Mouse (Mus musculus): ENCODE results near the gene Arap1. TPM values are rescaled to one million over a fixed set of nuclear protein-coding genes. Genes with fewer than 3 reads are reported as not detected.

Gene Arap1
- polyA plus RNA-seq, 1 experiment from 2014 or later, result 9.7 TPM

DNA sequence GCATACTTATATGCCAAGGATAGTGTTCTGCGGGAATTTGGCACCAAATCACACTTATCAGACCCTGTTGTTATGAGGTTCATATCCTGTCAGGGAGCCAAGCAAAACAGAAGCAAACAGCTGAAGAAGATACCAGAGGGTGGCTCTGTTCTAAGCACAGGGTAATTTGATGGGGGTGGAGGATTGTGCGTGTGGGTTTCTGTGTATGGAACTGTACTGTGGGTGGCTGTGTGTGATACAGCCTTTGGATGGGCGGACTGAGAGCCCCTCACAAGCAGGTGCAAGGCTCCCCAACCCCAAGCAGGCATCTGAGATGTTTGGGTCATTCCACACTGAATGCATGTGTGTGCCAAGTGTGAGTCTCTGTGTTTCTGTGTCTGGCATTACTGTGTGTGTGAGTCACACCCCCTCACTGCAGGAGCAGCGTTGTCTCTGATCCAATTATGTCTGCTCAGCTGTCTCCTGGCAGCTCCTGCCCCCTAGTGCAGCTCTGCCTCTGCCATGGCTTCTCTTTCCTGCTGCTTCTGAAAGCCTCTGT, 19.2 kb upstream of the Arap1 start:
- 67% methylated on average over 4 of the region's 4 CpGs for WGBS
- no peak overlapping the region for H3K9ac ChIP-seq (replicated peaks)
- no peaks in the 10 kb centered on the region for H3K9me3 ChIP-seq (replicated peaks)
- H3K36me3 ChIP-seq, result no peaks in the 10 kb centered on the region
- H3K4me3 ChIP-seq (replicated peaks), result no peak overlapping the region
- peaks cover 26% of the 10 kb centered on the region for H3K4me1 ChIP-seq
- H3K4me2 ChIP-seq, result no peak overlapping the region
- H3K27me3 ChIP-seq (replicated peaks), result no peaks in the 10 kb centered on the region
- peak overlapping the region; percentile 56 for H3K27ac ChIP-seq (replicated peaks)
- ATAC-seq (ENCODE audit: low FRiP score), result peak; percentile 43; the same call in 1 of the 2 replicates

DNA sequence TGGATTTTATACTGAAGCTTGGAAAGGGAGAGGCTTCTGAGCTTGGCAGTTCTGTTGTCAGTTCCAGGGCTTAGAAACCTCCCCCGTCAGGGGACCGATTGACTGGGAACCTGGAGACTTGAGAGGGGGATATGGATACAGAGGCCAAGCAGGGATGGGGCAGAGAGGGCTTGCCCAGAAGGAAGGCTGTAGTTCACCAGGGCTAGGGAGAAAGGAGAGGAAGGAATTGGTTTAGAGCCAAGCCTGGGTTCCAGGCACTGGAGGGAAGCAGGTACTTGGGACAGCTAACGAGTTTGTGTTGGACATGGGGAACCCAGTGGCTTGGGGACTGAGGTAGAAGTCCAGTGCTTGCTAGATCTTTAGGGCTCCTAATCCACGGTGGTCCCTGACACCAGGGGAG, 18.3 kb upstream of the Arap1 start:
- Histone ChIP-seq H3K4me1 (peaks cover 25% of the 10 kb centered on the region), H3K9ac (replicated peaks) (no peak overlapping the region), H3K9me3 (replicated peaks) (no peaks in the 10 kb centered on the region), H3K27me3 (replicated peaks) (no peaks in the 10 kb centered on the region), H3K36me3 (no peaks in the 10 kb centered on the region), H3K27ac (replicated peaks) (0 out of 2 replicates have a peak overlapping the region, but pooled peaks have one; percentile 56), H3K4me3 (replicated peaks) (no peak overlapping the region), H3K4me2 (no peak overlapping the region)
- no peak for ATAC-seq (ENCODE audit: low FRiP score)
- whole genome bisulfite sequencing, result 83% methylated on average over 4 of the region's 4 CpGs

DNA sequence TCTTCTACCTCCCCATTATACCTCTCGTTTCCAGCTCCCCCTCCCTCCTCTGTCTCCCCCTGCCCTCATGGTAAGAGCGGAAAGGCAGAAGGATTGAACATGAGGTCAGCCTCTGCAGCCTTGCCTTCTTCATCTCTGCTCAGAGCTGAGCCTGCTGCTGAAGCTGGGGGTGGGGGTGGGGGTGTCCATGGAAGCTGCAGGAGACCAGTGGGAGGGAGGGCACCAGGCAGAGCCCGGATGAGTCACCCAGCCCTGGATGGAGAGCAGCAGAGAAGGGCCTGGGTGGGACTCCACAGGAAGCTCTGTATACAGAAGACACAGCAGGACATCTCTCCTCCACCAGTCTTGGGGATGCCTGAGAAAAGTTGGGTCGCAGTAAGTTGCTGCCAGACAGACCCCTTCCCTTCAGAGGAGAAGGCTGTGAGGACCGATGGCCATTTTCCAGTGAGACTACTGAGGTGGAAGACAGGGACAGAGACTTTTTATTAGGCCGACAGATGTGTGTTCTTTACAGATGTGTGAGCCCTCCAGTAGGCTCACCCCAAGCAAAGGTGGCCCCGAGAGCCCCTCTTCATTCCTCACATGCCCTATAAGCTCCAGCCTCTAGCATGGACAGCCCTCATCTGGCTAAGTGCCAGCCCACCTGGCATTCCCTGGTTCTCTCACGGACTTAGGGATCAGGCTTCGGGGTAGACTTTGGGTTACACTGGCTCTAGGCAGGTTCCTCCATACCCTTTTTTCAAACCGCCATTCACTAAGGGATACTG, 17.6 kb upstream of the Arap1 start:
- 77% methylated on average over 10 of the region's 10 CpGs for WGBS

DNA sequence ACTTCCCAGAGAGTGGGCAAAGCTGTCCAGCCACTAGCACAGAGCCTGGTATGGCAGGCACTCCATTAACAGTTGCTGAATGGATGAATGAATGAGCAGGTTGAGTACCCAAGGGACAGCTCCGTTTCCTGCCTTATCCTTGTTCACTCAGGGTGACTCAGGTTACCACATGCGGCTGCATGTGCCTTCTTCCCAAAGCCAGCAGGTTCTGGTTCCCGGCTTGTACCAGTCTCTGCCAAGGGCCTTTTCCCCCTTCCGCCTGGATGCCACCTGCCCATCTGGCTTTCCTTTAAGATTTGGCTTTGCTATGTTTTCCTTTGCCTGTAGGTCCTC, 17.1 kb upstream of the Arap1 start:
- WGBS, result 79% methylated on average over 4 of the region's 4 CpGs
- no peak for ATAC-seq (ENCODE audit: low FRiP score)
- H3K9ac ChIP-seq (replicated peaks), result no peak overlapping the region

More for the DNA sequence above, 17.6 kb upstream of the Arap1 start:
- Histone ChIP-seq H3K27me3 (replicated peaks) (no peaks in the 10 kb centered on the region), H3K9ac (replicated peaks) (no peak overlapping the region; the same call in 1 of the 2 replicates), H3K9me3 (replicated peaks) (no peaks in the 10 kb centered on the region), H3K27ac (replicated peaks) (no peak overlapping the region), H3K4me2 (no peak overlapping the region), H3K4me1 (peaks cover 23% of the 10 kb centered on the region), H3K4me3 (replicated peaks) (no peak overlapping the region), H3K36me3 (no peaks in the 10 kb centered on the region)
- ATAC-seq (ENCODE audit: low FRiP score), result no peak

DNA sequence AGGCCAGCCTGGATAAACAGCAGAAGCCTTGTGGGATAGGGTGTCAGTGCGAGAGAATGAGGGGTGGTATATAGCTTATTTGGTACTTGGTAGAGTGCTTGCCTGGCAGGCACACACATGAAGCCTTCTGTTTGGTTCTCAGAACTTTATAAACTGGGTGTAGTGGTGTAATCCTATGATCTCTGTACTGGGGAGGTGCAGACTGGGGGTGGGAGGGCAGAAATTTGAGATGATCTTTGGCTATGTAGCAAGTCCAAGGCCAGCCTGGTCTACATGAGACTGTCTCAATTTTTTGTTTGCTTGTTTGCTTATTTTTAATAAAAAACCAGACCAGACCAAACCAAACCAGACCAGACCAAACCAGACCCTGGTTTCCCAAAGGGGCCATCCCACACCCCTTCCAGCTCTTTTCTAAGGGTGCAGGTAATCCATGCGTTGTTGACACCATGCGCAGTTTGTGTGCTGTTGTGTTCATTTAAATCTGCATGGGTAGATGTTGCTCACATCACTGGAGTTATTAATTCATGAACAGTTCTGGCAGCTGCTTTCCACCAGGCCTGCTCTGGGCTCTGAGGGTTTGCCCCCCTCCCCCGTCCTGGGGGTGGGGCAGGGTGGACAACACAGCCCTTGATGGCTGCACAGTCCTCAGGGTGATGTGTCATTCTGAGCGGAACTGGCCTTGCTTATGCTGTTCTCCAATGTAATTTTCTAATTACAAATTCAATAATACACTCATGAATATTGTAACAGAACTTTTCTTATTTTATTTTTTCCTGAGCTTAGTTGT, 15.6 kb upstream of the Arap1 start:
- no peak overlapping the region for H3K4me3 ChIP-seq (replicated peaks)
- H3K27me3 ChIP-seq (replicated peaks), result no peaks in the 10 kb centered on the region
- ATAC-seq (ENCODE audit: low FRiP score), result no peak
- no peaks in the 10 kb centered on the region for H3K9me3 ChIP-seq (replicated peaks)
- H3K4me1 ChIP-seq, result peaks cover 23% of the 10 kb centered on the region
- H3K4me2 ChIP-seq, result no peak overlapping the region
- H3K27ac ChIP-seq (replicated peaks), result no peak overlapping the region
- H3K9ac ChIP-seq (replicated peaks), result no peak overlapping the region
- WGBS, result 88% methylated on average over 5 of the region's 5 CpGs
- no peaks in the 10 kb centered on the region for H3K36me3 ChIP-seq

More for the DNA sequence above, 17.1 kb upstream of the Arap1 start:
- no peaks in the 10 kb centered on the region for H3K36me3 ChIP-seq
- no peaks in the 10 kb centered on the region for H3K9me3 ChIP-seq (replicated peaks)
- H3K4me2 ChIP-seq, result no peak overlapping the region
- no peaks in the 10 kb centered on the region for H3K27me3 ChIP-seq (replicated peaks)
- peaks cover 23% of the 10 kb centered on the region for H3K4me1 ChIP-seq
- no peak overlapping the region for H3K27ac ChIP-seq (replicated peaks)
- H3K4me3 ChIP-seq (replicated peaks), result no peak overlapping the region

DNA sequence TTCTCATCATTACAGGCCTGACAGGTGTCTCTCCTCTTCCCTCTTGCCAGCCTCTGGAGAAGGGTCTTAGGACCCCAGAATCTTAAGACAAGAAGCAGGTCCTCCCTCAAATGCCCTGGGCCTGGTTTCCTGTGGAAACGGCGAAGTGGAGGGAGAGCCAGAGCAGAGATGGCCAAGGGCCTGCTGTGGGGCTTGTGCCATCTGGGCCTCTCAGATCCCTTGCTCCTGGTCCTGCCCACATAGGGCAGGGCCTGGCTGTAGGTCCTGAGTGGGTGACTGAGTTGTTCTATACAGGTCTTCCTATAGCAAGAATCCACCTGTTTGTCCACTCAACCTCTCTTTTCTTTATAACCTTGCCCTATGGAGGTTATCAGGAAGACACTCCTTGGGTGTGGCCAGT, 12.6 kb upstream of the Arap1 start:
- no peak overlapping the region for H3K27ac ChIP-seq (replicated peaks)
- no peak overlapping the region for H3K9ac ChIP-seq (replicated peaks)
- WGBS, result 100% methylated on average over 2 of the region's 2 CpGs
- H3K4me2 ChIP-seq, result no peak overlapping the region
- no peak for ATAC-seq (ENCODE audit: low FRiP score)
- H3K4me1 ChIP-seq, result peaks cover under 1% of the 10 kb centered on the region; the same call in 1 of the 2 replicates
- no peak overlapping the region for H3K4me3 ChIP-seq (replicated peaks)
- H3K36me3 ChIP-seq, result no peaks in the 10 kb centered on the region
- H3K9me3 ChIP-seq (replicated peaks), result no peaks in the 10 kb centered on the region
- no peaks in the 10 kb centered on the region for H3K27me3 ChIP-seq (replicated peaks)

DNA sequence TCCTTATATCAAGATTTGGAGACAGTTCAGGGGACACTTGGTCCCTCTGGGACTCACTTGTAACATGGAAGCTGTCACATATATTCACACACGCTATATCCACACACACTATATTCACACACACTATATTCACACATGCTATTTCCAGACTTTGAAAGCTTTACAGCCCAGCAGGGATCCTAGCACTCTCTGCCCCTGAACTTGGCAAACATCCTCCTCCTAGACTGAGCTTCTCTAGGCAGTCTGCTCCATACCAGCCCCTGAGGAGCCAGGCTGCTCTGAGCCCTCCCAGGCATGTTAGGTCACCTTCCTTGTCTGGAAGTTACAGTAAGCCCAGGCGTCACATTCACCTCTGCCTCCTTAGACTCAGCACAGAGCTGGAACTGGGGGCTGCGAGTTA, 11.2 kb upstream of the Arap1 start:
- Histone ChIP-seq H3K4me1 (no peaks in the 10 kb centered on the region), H3K4me2 (no peak overlapping the region), H3K36me3 (no peaks in the 10 kb centered on the region), H3K9me3 (replicated peaks) (no peaks in the 10 kb centered on the region), H3K27me3 (replicated peaks) (no peaks in the 10 kb centered on the region), H3K4me3 (replicated peaks) (no peak overlapping the region), H3K9ac (replicated peaks) (no peak overlapping the region), H3K27ac (replicated peaks) (no peak overlapping the region)
- ATAC-seq (ENCODE audit: low FRiP score), result no peak
- WGBS, result 83% methylated on average over 3 of the region's 3 CpGs

DNA sequence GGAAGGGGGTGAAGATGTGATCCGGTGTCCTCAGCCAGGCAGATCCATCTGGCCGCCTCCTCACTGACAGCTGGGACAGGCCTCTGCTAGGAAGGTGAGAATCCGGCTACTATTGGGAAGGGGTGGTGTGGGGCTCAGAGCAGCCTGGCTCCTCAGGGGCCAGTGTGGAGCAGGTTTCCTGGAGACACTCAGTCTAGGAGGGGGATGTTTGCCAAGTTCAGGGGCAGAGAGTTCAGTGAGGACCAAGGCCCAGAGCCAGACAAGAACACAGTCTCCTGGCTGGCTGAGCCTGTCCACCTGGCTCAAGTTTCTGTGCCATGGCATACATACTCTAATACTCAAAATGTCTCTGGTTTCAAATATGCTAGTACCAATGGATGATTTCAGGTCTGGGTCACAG, 10.5 kb upstream of the Arap1 start:
- Histone ChIP-seq H3K27ac (replicated peaks) (no peak overlapping the region), H3K4me1 (no peaks in the 10 kb centered on the region), H3K36me3 (no peaks in the 10 kb centered on the region), H3K27me3 (replicated peaks) (no peaks in the 10 kb centered on the region), H3K9me3 (replicated peaks) (no peaks in the 10 kb centered on the region), H3K9ac (replicated peaks) (no peak overlapping the region), H3K4me3 (replicated peaks) (no peak overlapping the region), H3K4me2 (no peak overlapping the region)
- WGBS, result 88% methylated on average over 3 of the region's 3 CpGs
- ATAC-seq (ENCODE audit: low FRiP score), result no peak

DNA sequence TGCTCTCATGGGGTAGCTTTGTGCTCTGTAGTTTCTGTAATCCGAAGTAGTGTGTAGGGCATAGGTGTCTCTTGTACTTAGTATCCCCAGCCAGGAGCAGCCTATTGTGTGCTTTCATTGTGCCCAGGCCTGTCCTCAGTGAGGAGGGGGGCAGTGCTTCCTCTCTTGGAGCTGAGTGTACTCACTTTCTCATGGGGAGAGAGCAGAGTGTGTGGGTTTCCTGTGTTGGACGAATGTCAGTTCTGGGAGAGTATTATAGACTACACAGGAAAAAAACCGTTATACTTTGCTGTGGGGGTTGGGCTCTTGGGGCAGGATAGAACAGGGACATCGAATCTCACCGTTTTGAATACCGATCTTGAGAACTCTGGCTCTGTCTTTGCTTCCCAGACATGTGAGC, 6.5 kb upstream of the Arap1 start:
- Histone ChIP-seq H3K9me3 (replicated peaks) (no peaks in the 10 kb centered on the region), H3K27ac (replicated peaks) (no peak overlapping the region), H3K4me2 (no peak overlapping the region), H3K36me3 (no peaks in the 10 kb centered on the region), H3K9ac (replicated peaks) (no peak overlapping the region), H3K4me1 (no peaks in the 10 kb centered on the region), H3K4me3 (replicated peaks) (no peak overlapping the region), H3K27me3 (replicated peaks) (no peaks in the 10 kb centered on the region)
- WGBS, result 81% methylated on average over 6 of the region's 6 CpGs
- ATAC-seq (ENCODE audit: low FRiP score), result no peak

DNA sequence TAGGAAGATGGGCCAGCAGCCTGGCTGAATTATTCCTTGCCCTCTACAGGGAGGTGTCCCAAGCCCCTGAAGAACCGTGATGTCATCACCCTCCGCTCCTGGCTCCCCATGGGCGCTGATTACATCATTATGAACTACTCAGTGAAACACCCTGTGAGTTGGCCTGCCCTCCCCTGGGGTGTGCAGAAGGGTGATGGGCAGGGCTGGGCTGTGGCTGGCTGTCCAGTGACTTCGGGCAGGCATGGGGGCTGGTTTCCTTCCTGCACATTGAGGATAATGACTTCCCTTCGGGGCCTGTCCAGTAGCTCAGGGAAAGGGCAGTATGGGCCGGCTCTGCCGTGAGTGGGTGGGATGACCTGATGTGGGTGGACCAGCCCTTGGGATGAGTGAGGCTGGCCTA, 4.7 kb upstream of the Arap1 start:
- no peak overlapping the region for H3K4me3 ChIP-seq (replicated peaks)
- H3K9ac ChIP-seq (replicated peaks), result no peak overlapping the region
- 0 out of 2 replicates have a peak, but pooled peaks cover 3% of the 10 kb centered on the region for H3K27me3 ChIP-seq (replicated peaks)
- H3K27ac ChIP-seq (replicated peaks), result no peak overlapping the region
- H3K4me1 ChIP-seq, result peaks cover 8% of the 10 kb centered on the region
- no peak overlapping the region for H3K4me2 ChIP-seq
- no peaks in the 10 kb centered on the region for H3K9me3 ChIP-seq (replicated peaks)
- WGBS, result 79% methylated on average over 7 of the region's 7 CpGs
- H3K36me3 ChIP-seq, result no peaks in the 10 kb centered on the region
- no peak for ATAC-seq (ENCODE audit: low FRiP score)

DNA sequence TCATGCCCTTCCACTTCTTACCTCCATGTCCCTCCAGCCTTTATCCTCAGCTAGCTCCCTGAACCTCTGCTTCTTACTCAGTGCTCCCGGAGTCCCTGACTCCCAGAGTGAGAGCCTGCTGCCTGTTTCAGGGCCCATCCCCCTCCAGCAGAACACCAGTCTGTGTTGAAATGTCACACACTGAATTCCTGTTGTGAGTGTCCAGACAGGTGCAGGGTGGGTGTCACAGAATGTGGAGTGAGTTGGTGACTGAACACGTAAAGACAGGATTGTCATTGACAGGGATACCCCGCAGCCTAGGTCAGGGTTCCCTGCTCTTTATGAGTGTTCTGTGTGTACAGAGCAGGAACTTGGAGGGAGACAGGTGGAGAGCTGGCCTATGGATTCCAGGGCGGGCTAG, 3.0 kb upstream of the Arap1 start:
- WGBS, result 76% methylated on average over 4 of the region's 4 CpGs
- Histone ChIP-seq H3K4me1 (peaks cover 20% of the 10 kb centered on the region), H3K27me3 (replicated peaks) (peaks cover 9% of the 10 kb centered on the region), H3K27ac (replicated peaks) (no peak overlapping the region), H3K4me2 (no peak overlapping the region), H3K9ac (replicated peaks) (no peak overlapping the region), H3K4me3 (replicated peaks) (no peak overlapping the region), H3K36me3 (no peaks in the 10 kb centered on the region), H3K9me3 (replicated peaks) (no peaks in the 10 kb centered on the region)
- no peak for ATAC-seq (ENCODE audit: low FRiP score)

DNA sequence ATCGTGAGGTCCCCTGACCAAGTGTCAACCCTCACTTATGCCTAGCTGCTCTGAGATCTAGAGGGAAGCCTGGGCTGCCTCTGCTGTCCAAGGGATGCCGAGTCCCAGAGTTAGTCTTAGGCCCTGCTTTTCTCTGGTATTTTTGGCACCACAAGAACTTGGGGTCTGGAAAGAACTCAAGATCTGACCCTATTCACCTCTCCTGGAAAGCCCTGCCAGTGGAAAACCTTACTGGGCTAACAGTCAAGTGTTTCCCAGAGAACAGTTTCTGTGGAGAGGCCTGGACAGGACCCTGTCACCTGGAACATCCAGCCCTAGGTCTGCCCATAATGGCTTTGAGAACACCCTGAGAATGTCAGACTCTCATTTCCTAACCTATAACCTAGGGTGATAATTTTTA, 876 bp upstream of the Arap1 start:
- peaks cover 9% of the 10 kb centered on the region for H3K27me3 ChIP-seq (replicated peaks)
- WGBS, result 89% methylated on average over 2 of the region's 2 CpGs
- no peak overlapping the region for H3K4me3 ChIP-seq (replicated peaks)
- H3K27ac ChIP-seq (replicated peaks), result no peak overlapping the region
- no peak for ATAC-seq (ENCODE audit: low FRiP score)
- no peaks in the 10 kb centered on the region for H3K36me3 ChIP-seq
- H3K4me1 ChIP-seq, result peaks cover 20% of the 10 kb centered on the region
- no peaks in the 10 kb centered on the region for H3K9me3 ChIP-seq (replicated peaks)
- H3K4me2 ChIP-seq, result no peak overlapping the region
- H3K9ac ChIP-seq (replicated peaks), result no peak overlapping the region
